Mouse (Mus musculus): Measurements from ENCODE around the gene Syngr1.
A peak's percentile ranks its signal among the peaks of the same experiment; 100 is the strongest.
"Not testable (repeated sequence)": the region's sequence is repeated elsewhere in the genome, so short reads cannot be mapped to it uniquely, and the experiment has no call there.

Gene Syngr1

DNA sequence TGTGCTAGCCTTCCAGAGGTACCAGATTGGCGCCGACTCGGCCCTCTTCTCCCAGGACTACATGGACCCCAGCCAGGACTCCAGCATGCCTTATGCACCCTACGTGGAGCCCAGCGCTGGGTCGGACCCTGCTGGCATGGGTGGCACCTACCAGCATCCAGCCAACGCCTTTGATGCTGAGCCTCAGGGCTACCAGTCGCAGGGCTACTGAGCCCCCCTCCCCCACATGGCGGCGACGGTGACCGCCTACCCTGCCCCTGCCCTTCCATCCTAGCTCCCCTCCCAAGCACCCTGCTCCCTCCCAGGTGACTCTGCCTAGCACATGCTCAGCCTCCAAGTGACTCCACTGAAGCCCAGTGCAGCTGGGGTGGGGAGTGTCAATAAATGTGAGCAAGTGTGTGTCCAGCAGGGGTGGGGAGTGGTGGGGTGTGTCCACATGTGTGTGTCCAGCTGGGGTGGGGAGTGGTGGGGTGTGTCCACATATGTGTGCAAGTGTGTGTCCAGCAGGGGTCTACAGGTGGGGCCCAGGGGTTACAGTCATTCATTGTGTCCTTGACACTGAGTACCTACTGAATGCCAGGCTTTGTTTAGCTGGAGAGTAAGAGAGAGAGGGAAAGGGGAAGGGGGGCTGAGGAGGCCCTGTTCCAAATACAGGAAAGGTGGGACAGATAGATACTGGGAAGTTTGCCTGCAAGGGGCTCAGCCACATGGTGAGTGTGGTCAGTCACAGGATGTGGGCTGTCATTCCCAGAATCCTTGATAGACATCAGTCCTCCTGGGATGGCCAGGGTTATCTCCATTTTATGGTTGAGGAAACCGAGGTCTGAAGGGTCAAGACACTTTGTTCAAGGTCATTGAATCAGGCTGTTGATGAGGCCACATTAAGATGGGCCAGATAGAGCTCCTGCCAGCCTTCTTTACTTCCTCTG lies 25.0 kb downstream of the Syngr1 start:
- DNase-seq (ENCODE audit: low read depth, low spot score), result no peak

DNA sequence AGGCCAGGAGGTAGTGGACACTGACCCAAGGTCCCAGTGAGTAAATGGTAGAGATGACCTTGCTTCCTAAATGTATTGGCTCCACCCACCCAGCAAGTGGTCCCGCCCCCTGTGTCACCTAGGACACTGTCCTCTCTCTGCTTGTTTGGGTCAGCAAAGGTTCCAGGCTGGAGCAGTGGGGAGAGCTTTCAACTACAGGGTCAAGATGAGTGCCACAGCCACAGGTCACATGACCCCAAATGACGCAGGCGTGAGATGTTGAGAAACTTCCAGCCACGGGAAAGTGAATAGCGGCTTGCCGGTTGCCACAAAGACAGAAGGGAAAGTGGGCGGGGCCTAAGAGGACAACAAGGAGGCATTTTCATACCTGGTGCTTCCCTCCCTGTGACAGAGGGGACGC lies 26.0 kb downstream of the Syngr1 start:
- no peak for DNase-seq (ENCODE audit: low read depth, low spot score)

DNA sequence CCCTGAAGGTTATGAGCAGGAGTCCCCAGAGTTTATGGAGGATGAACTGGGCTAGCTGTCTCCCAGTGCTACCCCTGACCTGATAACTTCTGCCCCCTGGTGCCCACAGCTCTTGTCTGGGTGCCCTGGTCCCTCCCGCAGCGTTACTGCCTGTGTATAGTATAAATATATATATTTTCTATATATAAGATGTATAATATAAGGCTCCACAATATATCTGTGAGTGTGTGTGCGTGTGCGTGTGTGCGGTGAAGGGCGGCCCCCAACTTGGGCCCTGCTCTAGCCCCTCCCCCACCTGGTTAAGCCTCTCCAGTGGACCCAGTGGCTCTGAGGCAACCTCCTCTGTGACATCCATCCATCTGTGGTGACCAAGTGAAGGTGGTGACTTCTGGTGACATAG lies 27.9 kb downstream of the Syngr1 start:
- DNase-seq (ENCODE audit: low read depth, low spot score), result no peak

DNA sequence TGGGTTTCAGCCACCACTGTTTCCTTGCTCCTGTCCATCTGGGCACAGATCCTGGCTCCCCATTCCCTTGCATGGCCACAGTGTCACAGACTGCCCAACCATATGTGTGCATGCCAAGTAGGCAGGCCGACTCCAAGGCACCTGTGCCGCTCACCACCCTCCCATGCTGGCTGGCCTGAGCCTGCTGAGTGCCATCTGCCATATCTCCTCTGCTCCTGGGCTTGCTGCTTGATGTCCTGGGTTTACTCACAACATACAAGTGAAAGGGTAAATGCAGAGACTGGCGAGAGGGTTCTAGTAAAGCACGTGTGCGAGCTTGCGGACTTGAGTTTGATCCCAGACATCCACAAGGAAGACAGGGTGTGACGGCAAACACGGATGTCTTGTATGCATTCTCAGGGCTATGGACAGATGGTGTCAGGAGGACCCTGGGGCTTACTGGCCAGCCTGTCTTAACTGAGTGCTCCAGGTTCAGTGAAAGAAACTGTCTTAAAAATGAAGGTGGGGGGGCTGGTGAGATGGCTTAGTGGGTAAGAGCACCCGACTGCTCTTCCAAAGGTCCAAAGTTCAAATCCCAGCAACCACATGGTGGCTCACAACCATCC lies 30.7 kb downstream of the Syngr1 start:
- no peak for DNase-seq (ENCODE audit: low read depth, low spot score)

DNA sequence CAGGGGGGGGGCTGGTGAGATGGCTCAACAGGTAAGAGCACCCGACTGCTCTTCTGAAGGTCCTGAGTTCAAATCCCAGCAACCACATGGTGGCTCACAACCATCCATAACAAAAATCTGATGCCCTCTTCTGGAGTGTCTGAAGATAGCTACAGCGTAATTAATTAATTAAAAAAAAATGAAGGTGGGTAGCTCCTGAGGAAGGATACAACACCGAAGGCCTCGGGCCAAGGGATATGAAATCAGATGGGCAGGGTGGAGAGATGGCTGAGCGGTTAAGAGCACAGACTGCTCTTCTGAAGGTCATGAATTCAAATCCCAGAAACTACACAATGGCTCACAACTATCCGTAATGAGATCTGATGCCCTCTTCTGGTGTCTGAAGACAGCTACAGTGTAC lies 31.3 kb downstream of the Syngr1 start:
- DNase-seq (ENCODE audit: low read depth, low spot score), result not testable (repeated sequence)

DNA sequence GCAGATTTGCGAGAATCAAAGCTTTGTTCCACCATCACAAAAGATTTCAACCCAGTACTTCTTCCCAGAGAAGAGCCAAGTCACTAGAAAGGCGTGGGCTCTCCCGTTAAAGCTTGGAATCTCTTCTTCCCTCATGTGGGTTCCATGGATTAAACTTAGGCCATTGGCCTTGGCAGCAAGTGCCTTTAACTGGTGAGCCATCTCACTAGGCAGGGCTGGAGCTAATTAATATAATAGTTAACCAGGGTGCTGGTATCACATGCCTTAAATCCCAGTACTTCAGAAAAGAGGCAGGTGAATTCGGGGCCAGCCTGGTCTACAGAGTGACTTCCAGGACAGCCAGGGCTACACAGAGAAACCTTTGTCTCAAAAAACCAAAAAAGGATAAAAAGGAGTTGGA lies 33.5 kb downstream of the Syngr1 start:
- DNase-seq (ENCODE audit: low read depth, low spot score), result no peak

DNA sequence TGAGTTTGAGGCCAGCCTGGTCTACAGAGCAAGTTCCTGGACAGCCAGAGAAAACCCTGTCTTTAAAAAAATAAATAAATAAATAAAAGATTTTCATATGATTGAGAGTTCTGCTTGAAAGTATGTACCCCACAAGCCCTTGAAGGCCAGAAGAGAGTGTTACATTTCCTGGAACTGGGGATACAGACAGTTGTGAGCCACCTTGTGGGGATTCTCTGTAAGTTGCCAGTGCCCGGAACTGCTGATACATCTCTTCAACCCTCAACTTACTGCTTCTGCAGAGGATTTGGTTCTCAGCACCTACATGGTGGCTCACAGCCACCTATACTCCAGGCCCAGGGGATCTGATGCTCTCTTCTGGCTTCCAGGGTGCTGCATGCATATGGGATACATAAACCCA lies 36.1 kb downstream of the Syngr1 start:
- no peak for DNase-seq (ENCODE audit: low read depth, low spot score)

DNA sequence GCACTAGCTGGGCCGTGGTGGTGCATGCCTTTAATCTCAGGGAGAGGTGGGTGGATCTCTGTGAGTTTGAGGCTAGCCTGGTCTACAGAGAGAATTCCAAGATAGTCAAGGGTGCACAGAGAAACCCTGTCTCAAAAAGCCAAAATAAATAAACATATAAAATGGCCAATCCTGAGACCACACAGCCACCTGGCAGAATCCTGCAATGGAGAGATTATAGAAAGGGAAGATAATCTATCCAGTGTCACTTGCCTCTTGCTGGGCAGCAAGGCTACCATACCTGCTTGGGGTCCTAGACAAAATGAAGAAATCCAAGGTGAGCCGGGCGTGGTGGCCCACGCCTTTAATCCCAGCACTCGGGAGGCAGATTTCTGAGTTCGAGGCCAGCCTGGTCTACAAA lies 38.8 kb downstream of the Syngr1 start:
- DNase-seq (ENCODE audit: low read depth, low spot score), result no peak

DNA sequence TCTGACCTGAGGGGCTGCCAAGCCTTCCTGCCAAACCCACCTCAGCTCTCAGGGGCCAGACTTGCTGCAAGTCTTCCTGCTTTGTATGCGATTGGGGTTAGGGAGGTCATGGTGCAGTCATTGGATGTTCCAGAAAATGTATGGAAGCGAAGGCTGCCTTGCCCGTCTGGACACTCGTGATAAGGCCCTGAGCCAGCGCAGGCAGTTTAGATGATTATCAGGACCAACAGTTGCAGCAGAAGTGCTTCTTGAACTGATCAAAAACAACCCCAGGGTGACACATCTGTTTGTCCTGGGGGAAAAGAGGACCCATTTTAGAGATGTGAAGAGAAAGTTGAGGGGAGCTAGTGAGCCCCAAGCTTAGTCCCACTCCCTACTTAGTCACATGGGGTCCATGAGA lies 39.6 kb downstream of the Syngr1 start:
- no peak for DNase-seq (ENCODE audit: low read depth, low spot score)

DNA sequence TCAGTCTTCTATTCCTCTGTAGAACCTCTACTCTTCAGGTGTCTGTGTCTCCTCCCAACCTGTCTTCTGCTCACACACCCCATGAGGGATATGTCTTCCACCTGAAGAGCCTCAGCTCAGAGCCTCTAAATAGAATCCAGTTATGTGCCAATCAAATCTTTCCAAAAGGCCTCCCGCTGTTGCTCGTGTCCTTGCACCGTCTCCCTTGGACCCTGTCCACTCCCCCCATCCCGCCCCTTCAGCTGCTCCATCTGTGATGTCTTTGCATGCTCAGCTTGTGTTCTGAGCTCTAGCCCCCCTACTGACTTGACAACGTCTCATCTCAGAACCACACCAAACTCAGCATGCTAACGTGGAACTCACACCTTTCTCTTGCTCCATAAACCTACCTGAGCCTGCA lies 40.3 kb downstream of the Syngr1 start:
- no peak for DNase-seq (ENCODE audit: low read depth, low spot score)

DNA sequence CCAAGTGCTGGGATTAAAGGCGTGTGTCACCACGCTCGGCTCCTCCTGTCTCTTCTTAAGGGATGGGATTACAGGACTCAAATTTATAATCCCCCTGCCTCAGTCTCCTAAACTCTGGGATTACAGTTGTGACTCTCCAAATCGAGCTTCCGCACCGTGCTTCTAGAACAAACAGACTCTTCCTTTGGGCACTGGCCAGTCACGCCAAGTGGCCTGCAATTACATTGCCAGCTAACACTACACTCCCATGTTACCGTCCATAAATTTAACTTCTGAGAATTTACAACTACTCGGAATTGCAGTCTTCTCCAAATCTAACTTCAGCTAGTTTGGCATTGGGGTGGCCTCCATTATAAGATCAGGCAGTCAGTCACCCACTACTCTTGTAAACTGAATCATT lies 41.3 kb downstream of the Syngr1 start:
- DNase-seq (ENCODE audit: low read depth, low spot score), result no peak

DNA sequence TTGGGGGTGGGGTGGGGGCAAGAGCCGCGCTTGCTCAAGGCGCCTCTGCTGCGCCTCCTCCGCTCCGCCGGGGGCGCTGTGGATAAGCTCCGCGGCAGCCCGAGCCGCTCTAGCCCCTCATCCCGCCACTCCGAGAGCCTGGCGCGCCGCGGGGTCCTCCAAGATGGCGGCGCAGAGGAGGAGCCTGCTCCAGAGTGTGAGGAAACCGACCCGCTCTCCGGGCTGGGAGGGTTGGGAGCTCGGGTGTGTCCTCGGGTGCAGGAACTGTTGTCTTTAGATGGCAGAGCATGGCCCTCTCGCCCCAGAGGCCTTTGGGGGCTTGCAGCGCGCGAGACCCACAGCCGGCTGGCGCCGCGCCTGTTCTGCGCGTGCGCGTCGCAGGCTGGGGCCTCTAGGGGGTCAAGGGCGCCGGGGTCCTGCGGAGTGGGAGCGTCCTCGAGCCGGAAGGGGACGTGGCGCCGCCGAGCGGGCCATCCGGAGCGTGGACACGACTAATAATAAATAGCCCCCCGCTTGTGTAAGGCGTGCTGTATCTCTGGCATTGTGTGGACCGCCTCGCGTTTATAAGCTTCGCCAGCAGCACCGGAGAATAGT lies 42.0 kb downstream of the Syngr1 start, which contains the start of gene Tab1:
TSS of gene Tab1 (plus strand) at position 135 of the 594 bp plus-strand sequence.
- peak; percentile 94 for DNase-seq (ENCODE audit: low read depth, low spot score)

DNA sequence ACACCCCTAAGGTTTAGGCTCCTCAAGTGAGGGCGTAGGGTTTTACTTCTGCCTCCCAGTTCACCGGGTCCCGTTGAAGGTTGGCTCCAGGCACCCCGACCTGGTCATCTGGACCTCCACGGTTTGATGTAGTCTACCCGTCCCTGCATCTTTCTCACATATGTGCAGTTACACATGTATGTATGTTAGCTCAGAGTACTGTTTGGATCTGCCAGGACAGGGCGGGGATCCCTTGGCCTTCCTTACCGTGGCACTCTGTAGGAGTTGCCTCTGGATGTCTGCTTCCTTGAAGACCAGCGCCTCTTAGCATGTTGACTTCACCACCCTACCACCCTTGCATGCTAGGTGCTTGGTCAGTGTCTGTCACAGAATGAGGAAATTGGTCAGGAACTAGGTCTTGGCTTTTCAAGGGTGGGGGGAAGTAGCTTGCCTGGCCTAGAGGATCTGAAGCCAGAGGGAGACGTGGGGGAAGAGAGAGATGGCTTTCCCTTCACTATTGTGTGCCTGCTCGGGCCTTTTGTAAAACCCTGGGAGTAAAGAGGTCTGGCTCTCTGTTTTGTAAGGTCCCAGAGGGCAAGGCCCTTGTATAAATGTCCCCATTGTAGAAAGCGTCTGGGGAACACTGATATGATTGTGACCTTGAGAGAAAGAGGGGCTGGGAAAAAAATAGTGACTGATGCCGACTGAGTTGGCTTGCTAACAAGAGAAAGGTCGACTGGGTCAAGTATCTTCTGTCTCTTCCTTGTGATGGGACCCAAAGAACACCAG lies 42.7 kb downstream of the Syngr1 start:
- DNase-seq (ENCODE audit: low read depth, low spot score), result no peak

DNA sequence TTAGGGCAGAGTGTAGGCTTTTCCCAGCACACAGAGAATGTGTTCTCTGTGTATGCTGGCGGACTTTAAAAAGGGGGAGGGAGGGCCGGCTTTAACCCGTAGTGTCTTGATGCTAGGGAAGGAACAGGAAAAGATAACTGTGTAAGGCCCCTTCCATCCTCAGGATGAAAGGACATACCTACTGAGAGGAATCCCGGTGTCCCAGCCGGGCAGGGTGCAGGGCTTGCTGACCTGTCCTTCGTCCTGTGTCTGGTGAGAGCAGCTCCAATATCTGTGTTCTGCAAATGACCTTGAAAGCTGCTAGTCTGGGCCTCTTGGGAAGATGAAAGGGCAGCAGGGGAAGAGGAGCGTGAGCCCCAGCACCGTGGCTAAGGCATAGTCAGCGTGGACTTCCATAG lies 43.3 kb downstream of the Syngr1 start:
- DNase-seq (ENCODE audit: low read depth, low spot score), result no peak

DNA sequence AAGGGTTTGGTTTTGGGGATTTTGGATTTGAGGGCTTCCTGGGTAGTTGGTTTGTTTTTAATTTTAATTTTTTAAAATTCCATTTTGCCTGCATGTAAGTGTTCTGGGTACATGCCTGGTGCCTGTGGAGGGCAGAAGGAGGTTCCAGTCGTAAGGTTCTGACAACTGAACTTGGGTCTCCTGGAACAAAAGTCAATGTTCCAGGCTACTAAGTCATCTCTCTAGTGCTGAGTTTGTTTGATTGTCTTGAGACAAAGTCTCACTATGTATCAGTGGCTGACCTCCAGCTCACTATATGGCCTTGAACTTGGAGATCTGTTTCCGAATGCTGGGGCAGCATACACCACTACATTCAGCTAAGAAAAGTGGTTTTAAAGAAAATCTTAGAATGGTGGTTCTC lies 44.4 kb downstream of the Syngr1 start:
- no peak for DNase-seq (ENCODE audit: low read depth, low spot score)

DNA sequence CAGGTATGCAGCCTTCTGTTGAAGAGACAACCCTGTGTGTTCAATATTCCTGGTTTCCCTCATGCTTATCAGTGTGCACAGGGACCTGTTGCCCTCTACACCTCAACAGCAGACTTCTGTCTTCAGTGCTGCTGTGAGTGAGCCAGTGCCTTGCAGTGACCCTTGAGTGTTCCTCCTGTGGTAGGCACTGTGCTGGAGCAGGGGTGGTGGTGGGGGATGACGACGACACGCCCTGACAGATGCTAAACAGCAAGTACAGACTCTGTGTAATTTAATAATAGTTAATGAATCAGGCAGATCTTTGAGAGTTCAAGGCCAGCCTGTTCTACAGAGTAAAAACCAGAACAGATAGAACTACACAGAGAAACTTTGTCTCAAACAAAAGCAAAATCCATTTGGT lies 45.5 kb downstream of the Syngr1 start:
- DNase-seq (ENCODE audit: low read depth, low spot score), result no peak

DNA sequence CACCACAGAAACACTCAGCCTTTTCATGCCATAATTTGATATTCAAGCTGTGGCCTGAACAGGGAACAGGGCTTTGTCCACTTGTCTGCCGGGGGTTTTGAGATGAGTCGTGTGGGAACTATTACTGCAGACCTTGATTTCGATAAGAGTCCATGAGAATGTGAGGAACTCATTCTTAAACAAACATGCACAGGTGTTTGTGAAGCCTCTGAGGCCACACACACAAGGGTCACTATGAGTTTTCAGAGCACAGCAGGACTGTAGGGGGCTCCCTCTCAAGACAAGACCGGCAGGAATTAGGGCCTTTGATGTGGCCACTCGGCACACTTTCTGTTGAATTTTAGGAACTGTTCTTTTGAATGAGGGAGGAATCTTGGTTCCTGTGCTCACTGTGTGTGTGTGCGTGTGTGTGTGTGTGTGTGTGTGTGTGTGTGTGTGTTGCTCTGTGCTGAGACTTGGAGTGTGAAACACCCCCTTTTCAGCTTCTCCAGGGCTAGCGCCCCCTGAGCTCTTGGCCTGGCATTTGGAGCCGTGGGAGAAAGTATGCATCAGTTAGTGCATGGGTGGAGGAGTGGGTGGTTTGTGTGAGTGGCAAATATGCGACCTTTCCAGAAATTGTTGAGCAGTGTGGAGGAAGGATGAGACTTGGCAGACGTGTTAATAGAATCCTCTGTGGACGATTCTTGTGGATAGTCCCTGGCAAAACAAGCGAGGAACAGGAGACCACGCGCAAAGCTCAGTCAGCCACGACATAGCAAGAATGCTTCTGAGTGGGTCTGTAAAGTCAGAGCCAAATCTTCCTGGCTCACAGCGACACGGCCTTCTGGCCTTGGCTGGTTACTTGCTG lies 47.0 kb downstream of the Syngr1 start:
- DNase-seq (ENCODE audit: low read depth, low spot score), result no peak

DNA sequence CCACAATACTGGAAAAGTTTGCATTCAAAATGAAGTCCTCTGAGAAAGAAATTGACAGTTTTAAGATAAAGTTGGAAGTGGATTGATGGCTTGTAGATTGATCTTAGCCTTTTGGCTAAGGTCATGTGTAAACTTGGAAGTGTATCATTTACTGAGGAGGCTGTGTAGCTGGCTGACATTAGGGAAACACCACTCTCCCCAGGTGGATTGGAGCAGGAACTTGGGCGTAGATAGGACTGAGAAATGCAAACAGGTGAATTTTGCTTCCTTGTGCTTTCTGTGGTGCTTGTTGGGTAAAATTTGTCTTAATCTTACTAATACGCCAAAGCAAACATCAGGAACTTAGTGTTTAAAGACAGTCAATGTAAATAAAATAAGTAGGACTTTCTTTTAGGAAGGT lies 49.2 kb downstream of the Syngr1 start:
- DNase-seq (ENCODE audit: low read depth, low spot score), result no peak

DNA sequence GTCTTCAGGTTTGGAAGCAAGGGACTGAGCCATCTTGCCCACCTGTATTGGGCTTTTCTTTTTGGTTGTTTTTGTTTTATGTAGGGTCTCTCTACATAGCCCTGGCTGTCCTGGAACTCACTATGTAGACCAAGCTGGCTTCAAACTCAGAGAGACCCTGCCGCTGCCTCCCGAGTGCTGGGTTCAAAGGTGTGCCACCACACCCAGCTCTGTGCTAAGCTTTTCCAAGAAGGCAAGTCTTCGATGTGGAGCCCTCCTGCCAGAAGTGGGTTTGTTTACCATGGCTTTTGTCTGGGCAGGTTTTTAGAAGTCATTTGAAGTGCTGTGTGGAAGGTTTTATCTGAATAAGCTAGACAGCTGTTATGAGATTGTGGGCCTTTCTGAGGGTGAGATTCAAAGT lies 49.7 kb downstream of the Syngr1 start:
- DNase-seq (ENCODE audit: low read depth, low spot score), result no peak

DNA sequence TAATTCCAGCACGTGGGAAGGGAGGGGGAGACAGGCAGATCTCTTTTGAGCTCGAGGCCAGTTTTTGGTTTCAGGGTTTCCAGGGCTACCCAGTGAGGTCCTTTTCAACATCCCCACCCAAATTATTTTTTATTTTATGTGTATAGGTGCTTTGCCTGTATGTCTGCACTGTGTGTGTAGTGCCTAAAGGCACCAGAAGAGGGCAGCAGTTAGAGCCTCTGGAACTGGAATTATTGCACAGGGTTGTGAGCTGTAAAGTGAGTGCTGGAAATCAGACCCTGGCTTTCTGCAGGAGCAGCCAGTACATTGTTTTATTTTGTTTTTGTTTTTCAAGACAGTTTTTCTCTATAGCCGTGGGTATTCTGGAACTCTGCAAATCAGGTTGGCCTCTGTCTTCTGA lies 51.0 kb downstream of the Syngr1 start:
- no peak for DNase-seq (ENCODE audit: low read depth, low spot score)

DNA sequence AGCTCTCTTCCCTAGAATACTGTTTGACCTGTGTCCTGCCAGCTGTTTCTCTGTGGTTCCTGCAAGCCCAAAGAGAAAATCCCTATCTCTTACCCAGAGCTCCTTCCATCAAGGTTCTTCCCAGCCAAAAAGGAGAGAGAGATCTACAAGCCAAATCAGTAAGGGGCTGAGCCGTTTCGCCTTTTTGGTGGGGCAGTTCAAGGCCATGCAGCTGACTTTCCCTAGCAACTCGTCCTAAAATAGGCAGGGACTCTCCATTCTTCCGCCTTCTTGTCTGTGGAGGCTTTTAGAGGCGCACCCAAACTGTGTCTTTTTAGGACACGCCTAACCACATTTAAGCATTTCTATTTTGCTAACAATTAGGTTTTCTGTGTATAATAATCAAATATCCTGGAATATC lies 52.6 kb downstream of the Syngr1 start:
- DNase-seq (ENCODE audit: low read depth, low spot score), result no peak

Data from forelimb bud, embryonic 11.5 days (tissue).